Mouse (Mus musculus) megakaryocyte, embryonic 14.5 days (primary cell): Measurements from ENCODE around the gene Jph4. TPM values are rescaled to one million over a fixed set of nuclear protein-coding genes. Genes with fewer than 3 reads are reported as not detected.

Experiments
- H3K27me3 ChIP-seq: replicated peaks from 2 replicates; pipeline ENCODE3; 2012; ENCODE audit warnings: inconsistent platforms
- H3K36me3 ChIP-seq: replicated peaks from 2 replicates; pipeline ENCODE3; 2012; ENCODE audit warnings: low read length, inconsistent platforms, mixed read lengths
- H3K4me1 ChIP-seq: 2 replicates; pipeline ENCODE4 v1.6.1; 2012; ENCODE audit warnings: inconsistent platforms
- H3K4me3 ChIP-seq: replicated peaks from 2 replicates; pipeline ENCODE3; 2012; ENCODE audit warnings: moderate library complexity, mild to moderate bottlenecking, inconsistent platforms
- H3K9me3 ChIP-seq: 2 replicates; pipeline ENCODE4 v1.6.1; 2012; ENCODE audit warnings: inconsistent platforms
- FLI1 ChIP-seq: IDR thresholded peaks from 2 replicates; pipeline ENCODE4 v1.6.1; 2012; ENCODE audit warnings: low read length, inconsistent platforms, mixed read lengths
- GATA1 ChIP-seq: IDR thresholded peaks from 3 replicates; pipeline ENCODE4 v1.6.1; 2012; ENCODE audit warnings: mixed read lengths, low read length, inconsistent platforms, borderline replicate concordance
- polyA plus RNA-seq: library from polyadenylated mRNA; stranded (reverse); fragments of >175 nt; gene quantifications from 2 replicates; pipeline ENCODE4 v1.2.3, GENCODE M21; 2012; ENCODE audit warnings: low replicate concordance; ENCODE audit not compliant: insufficient read depth

Jph4 gene
- polyA plus RNA-seq, 1 experiment = 0.21 TPM

DNA sequence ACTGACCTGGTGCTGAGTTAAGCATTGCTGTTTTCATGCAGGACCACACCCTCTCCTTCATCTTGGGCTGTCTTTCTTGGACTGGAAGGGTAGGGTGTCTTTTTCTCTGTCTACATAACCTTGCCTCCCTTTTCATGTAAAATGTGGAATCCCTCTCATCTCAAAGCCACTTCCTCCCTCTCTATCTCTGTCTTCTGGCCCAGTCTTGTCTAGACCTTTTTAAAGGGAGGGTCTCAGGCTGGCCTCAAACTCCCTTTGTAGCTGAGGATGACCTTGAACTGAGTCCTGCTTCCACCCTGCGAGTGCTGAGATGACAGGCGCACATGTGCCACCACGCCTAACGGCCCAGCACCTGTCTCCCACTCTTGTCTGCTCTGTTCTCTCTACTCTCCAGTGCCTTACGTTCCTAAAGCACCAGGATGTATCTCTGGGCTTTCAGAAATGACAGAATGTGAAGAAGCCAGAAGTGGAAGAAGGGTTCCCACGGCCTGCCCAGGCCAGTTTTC, 30.7 kb downstream of the Jph4 start:
- Histone ChIP-seq H3K4me3 (no peak overlapping the region), H3K27me3 (no peaks in the 10 kb centered on the region), H3K9me3 (no peaks in the 10 kb centered on the region), H3K36me3 (no peaks in the 10 kb centered on the region), H3K4me1 (peaks cover 61% of the 10 kb centered on the region)
- TF ChIP-seq FLI1 = no peak
- TF ChIP-seq GATA1 = no peak

DNA sequence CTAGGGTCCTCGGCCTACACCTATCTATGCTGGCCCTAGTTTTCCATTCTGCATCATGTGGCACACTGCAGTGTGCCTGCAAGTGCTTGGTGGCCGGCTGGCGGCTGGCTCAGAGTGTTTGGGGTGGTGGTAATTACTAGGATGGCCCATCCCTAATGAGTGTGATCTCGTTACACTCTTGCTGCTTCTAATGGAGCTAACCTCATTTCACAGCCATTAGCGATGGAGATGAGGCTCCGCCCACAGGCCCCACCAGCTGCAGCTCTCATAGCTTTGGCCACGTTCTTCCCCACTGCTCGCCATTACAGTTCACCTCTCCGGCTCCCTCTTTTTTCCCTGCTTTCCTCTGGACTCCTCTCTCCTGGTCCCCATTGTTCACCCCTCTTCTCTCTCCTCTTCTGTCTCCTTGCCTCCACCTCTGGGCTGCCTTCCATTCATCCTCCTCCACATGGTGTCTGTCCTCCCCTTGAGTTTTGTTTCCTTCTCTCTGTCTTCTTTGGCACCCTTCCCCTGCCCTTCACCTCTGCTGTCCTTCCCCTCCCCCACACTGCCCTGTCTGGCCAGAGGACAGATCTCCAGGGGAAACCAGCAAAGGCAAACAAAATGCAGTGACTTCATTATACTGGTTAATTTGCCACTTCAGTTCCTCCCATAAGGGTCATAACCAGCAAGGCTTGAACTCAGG, 31.3 kb downstream of the Jph4 start:
- H3K4me3 ChIP-seq = no peak overlapping the region
- H3K4me1 ChIP-seq = peaks cover 56% of the 10 kb centered on the region
- no peaks in the 10 kb centered on the region for H3K27me3 ChIP-seq
- no peaks in the 10 kb centered on the region for H3K36me3 ChIP-seq
- no peaks in the 10 kb centered on the region for H3K9me3 ChIP-seq
- no peak for TF ChIP-seq FLI1
- TF ChIP-seq GATA1 = no peak

DNA sequence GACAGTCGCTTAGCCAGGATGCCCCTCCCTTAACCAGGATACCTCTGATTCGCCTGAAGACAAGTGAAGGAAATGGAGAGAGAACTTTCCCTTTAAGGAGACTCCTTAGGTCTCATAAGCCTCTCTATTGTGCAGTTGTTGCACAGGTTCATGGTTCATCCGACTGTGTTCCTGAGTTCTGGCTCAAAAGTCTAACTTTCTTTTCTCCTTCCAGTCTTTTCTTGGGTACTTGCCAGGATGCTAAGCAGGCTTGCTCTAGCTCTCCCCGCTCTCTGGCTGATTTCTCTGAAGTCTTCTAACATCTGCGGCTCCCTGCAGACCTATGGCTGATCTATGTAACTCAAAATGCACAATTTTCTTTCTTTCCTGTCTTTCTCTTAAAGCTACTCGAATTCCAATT, 33.3 kb downstream of the Jph4 start:
- Histone ChIP-seq H3K27me3 (peaks cover 5% of the 10 kb centered on the region), H3K4me3 (no peak overlapping the region), H3K9me3 (no peaks in the 10 kb centered on the region), H3K4me1 (peaks cover 52% of the 10 kb centered on the region), H3K36me3 (no peaks in the 10 kb centered on the region)
- TF ChIP-seq FLI1 (no peak), GATA1 (no peak)

DNA sequence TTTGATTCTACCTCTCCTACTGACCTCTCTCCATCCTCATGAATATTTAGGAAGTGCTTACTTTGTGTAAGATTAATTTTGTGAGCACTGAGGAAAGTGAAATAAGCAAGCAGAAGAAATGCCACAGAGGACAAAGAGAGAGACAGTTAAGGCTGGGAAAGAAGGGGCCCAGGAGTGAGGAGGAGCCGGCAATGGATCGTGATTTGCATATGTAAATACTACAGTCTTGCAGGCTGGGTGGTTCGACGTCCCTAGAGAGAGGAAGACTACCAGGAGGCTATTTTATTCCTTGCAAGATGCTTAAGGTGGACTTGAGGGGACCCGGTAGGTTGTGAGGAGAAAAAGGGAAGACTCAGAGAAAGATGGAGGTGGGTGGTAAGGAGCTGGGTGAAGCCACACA, 35.6 kb downstream of the Jph4 start:
- no peaks in the 10 kb centered on the region for H3K36me3 ChIP-seq
- no peak overlapping the region for H3K4me3 ChIP-seq
- no peaks in the 10 kb centered on the region for H3K9me3 ChIP-seq
- H3K4me1 ChIP-seq = peaks cover 43% of the 10 kb centered on the region
- H3K27me3 ChIP-seq = peaks cover 22% of the 10 kb centered on the region
- no peak for TF ChIP-seq GATA1
- TF ChIP-seq FLI1 = no peak

DNA sequence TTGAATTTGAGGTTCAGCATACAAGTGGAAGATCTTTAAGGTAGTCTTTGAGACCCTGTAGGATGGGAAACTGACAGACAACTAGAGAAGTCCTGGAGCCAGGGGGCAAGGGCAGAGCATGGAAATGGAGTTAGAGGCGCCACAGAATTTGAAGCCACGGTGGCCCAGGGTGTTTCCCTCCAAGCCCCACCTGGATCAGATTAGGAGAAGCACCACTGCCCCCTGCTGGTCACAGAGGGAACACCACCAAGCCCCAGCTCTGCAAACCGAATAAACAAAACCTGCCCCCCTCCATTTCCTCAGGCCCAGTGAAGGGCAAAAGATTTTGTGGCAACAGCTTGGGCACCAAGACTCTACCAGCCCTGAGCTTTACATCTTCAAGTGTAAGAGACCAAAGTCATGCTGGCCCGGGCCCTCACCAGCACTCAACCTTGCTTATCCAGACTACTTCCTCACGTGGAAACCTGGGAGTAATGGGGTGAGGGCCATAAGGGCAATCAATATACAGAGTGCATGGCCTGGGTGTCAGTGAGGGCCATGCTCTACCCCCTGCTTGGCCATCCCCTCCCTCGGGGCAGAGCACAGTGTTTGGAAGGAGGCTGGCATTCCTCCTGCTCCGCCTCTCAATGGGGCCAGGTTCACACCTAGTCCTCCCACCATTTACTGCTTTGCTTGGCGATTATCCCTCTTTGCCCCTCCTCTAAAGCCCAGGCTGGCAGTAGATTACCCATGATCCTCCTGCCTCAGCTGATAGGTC, 37.3 kb downstream of the Jph4 start:
- Histone ChIP-seq H3K27me3 (peaks cover 31% of the 10 kb centered on the region), H3K4me1 (peaks cover 31% of the 10 kb centered on the region), H3K36me3 (peaks cover 7% of the 10 kb centered on the region), H3K4me3 (peak overlapping the region; percentile 84), H3K9me3 (no peaks in the 10 kb centered on the region)
- TF ChIP-seq GATA1 = 0 out of 3 replicates have a peak, but pooled peaks have one; percentile 38
- no peak for TF ChIP-seq FLI1

DNA sequence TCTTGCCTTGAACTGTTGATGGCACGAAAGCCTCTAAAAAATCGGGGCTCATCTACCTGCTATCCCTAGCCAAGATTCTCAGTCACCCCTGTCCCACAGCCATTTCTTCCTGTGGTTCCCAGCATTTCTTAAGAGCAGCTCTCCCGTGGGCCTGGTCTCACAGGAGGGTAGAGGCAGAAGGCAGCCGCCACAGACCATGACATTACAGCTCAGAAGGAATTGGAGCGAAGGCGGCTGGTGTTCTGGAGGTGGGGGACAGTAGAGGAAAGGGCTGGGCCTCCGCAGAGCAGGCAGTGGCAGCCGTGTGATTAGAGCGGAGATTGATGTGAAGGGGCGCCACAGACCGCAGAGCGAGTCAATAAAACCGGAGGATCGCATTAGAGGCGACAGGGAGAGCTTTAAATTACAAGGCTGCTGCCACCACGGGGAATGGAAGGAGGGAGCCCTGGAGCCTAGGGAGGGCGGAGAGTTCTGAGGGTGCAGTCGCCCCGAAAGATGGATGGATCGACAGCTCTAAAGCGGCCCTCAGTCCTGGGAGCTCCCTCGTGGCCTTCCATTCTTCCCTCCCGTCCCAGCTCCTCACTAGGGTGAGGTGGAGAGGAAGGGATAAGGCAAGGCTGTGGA, 38.3 kb downstream of the Jph4 start:
- H3K4me3 ChIP-seq = peak overlapping the region; percentile 84
- peaks cover 31% of the 10 kb centered on the region for H3K27me3 ChIP-seq
- H3K4me1 ChIP-seq = peaks cover 31% of the 10 kb centered on the region
- TF ChIP-seq FLI1 (no peak), GATA1 (no peak)
- peaks cover 16% of the 10 kb centered on the region for H3K36me3 ChIP-seq
- H3K9me3 ChIP-seq = no peaks in the 10 kb centered on the region

DNA sequence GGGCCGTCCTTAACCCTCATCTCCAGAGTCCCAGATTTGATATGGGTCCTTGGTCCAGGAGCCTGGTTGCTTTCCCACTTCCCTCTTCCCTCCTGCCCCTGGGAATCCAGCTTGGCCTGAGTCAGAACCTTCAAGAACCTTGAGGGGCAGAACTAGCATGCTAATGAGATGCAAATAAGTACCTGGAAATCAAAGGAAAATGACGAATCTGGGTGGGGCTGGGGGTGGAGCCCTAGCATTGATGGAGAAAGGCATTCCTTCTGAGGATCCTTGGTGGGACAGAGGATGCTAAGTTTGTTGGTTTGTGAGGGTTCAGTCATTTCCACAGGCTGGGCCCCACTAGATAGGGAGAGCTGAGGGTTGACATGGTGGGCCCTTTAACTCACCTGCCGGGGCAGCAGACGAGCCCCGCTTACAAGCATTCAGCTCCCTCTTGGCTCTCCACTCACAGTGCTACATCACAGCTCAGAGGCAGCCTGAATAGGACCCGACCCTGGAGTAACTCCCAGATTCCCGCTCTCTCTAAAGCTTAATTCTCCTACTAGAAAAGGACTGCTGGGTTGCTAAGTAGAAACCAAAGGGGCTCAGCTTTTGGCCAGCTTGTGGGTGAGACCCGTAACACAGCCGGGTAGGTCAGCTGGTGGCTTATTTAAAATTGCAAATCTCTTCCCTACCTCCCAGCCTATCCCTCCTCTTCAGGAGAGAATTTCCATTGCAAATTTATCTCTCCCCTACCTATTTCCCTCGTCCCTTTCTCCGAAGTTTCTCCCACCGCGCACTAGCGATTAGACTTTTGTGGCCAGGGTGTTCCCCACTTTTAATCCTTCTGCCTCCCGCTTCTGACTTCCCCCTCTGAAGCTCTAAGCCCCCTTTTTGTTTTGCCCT, 39.0 kb downstream of the Jph4 start:
- TF ChIP-seq GATA1 = no peak
- no peak for TF ChIP-seq FLI1
- H3K36me3 ChIP-seq = peaks cover 24% of the 10 kb centered on the region

DNA sequence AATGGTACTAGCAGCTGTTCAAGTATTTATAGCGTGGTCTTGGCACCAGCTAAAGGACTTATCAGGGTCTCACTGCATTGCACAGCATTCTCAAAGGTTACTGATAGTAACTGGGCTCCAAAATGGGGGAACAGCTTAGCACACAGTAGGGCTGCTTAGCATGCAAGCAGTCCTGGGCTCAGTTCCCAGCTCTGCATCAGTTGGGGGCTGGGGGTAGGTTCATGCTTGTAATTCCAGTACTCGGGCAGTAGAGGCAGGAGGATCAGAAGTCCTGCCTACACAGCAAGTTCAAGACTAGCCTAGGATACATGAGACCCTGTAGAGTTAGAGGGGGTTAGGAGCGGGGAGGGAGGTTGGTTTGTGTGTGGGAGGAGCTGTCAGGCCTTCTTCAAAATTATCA, 39.8 kb downstream of the Jph4 start:
- Histone ChIP-seq H3K27me3 (peaks cover 40% of the 10 kb centered on the region), H3K9me3 (no peaks in the 10 kb centered on the region), H3K36me3 (peaks cover 32% of the 10 kb centered on the region), H3K4me3 (no peak overlapping the region), H3K4me1 (peaks cover 31% of the 10 kb centered on the region)
- TF ChIP-seq GATA1 = no peak
- TF ChIP-seq FLI1 = no peak

More for the DNA sequence above, 39.0 kb downstream of the Jph4 start:
- no peak overlapping the region for H3K4me3 ChIP-seq
- peaks cover 31% of the 10 kb centered on the region for H3K4me1 ChIP-seq
- H3K27me3 ChIP-seq = peaks cover 33% of the 10 kb centered on the region
- H3K9me3 ChIP-seq = no peaks in the 10 kb centered on the region

DNA sequence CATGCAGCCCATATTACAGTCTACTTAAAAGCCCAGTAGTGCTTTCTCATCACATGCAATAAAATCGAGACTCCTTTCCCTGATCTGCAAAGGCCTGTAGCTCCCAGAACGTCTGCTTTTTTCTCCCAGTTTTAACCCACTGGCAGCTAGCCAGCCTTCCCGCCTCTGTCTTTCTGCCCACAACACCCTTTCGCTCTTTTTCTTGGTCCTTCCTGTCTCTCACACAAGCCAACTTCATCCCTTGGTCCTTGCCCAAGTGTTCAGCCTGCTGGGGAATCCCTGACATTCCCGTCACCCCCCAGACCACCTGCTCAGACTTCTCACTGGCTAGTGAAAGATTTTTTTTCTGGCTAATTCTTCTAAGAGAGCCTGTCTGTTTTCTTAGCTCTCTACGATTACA, 40.5 kb downstream of the Jph4 start:
- peaks cover 43% of the 10 kb centered on the region for H3K27me3 ChIP-seq
- no peaks in the 10 kb centered on the region for H3K9me3 ChIP-seq
- no peak overlapping the region for H3K4me3 ChIP-seq
- H3K4me1 ChIP-seq = peaks cover 31% of the 10 kb centered on the region
- TF ChIP-seq FLI1 = no peak
- TF ChIP-seq GATA1 = no peak
- peaks cover 37% of the 10 kb centered on the region for H3K36me3 ChIP-seq
